Mouse (Mus musculus) erythroblast, embryonic 14.5 days (primary cell): Measurements from ENCODE around the gene Pcdh9. TPM values are rescaled to one million over a fixed set of nuclear protein-coding genes. Genes with fewer than 3 reads are reported as not detected.

Experiments used
- H3K27me3 ChIP-seq: 2 replicates; pipeline ENCODE4 v1.6.1; 2012; ENCODE audit warnings: inconsistent platforms; ENCODE audit not compliant: control insufficient read depth
- H3K36me3 ChIP-seq: 2 replicates; pipeline ENCODE4 v1.6.1; 2012; ENCODE audit warnings: mild to moderate bottlenecking, inconsistent platforms; ENCODE audit not compliant: control insufficient read depth
- H3K4me1 ChIP-seq: 2 replicates; pipeline ENCODE4 v1.6.1; 2012; ENCODE audit warnings: inconsistent platforms; ENCODE audit not compliant: control insufficient read depth
- H3K4me3 ChIP-seq: replicated peaks from 2 replicates; pipeline ENCODE3; 2012; ENCODE audit warnings: moderate library complexity, mild to moderate bottlenecking, inconsistent platforms
- H3K9me3 ChIP-seq: 2 replicates; pipeline ENCODE4 v1.6.1; 2012; ENCODE audit warnings: low read length, inconsistent platforms, mixed read lengths; ENCODE audit not compliant: control insufficient read depth
- GATA1 ChIP-seq: IDR thresholded peaks from 2 replicates; pipeline ENCODE4 v1.6.1; 2012; ENCODE audit warnings: low read length, inconsistent platforms, mixed read lengths
- TAL1 ChIP-seq: IDR thresholded peaks from 3 replicates; pipeline ENCODE4 v1.6.1; 2012; ENCODE audit warnings: low read length, inconsistent platforms, mixed read lengths
- polyA plus RNA-seq: library from polyadenylated mRNA; stranded (reverse); fragments of >175 nt; gene quantifications from 2 replicates; pipeline ENCODE4 v1.2.3, GENCODE M21; 2012

The Pcdh9 gene
- polyA plus RNA-seq, 1 experiment = not detected

DNA sequence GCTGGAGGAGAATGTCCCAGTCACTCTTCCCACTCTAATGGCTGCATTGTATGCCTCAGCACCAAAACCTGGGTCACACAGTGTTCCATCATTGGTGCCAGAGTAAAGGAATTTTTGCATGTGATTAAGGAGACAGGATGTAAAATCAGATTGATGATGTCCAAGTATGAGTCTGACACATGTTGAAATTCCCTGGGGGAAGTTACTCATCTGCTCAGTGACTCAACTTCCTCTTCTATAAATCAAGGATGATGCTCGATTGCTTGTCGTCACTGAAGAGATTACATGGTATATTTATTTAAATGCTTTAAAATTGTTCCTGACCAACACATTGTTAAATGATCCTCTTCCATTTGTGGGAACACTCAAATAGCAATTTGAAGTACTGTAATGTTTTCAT is 690.7 kb downstream of the Pcdh9 start:
- Histone ChIP-seq H3K4me1 (no peaks in the 10 kb centered on the region), H3K9me3 (peaks cover 3% of the 10 kb centered on the region; the same call in 1 of the 2 replicates), H3K36me3 (no peaks in the 10 kb centered on the region), H3K27me3 (no peaks in the 10 kb centered on the region), H3K4me3 (no peak overlapping the region)
- TF ChIP-seq GATA1 (no peak), TAL1 (no peak)

- H3K9me3 ChIP-seq = no peaks in the 10 kb centered on the region
- H3K27me3 ChIP-seq = no peaks in the 10 kb centered on the region
- TF ChIP-seq TAL1 (no peak), GATA1 (no peak)
- no peak overlapping the region for H3K4me3 ChIP-seq
- no peaks in the 10 kb centered on the region for H3K4me1 ChIP-seq
- H3K36me3 ChIP-seq = no peaks in the 10 kb centered on the region
Observed at GRCm38 (mm10) chr14:93182606-93183491, 707.6 kb downstream of the Pcdh9 start.

DNA sequence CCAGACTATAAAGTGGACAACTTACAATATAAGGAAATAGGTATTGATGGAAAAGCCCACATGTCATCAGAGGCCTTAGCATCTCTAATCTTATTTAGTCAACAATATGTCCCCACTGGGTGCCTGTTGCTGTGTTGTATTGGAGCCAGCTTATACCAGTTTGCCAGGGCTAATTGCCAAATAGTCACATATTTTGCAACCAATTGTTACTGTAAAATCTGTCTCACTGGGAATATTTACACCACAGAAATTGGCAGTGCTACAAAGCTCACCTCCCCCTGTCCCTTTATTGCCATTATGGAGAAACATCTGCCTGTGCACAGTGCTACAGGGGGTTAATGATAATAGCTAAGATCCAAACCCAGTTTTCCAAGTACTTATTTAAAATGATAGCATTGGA is 721.3 kb downstream of the Pcdh9 start:
- Histone ChIP-seq H3K27me3 (no peaks in the 10 kb centered on the region), H3K36me3 (no peaks in the 10 kb centered on the region), H3K9me3 (no peaks in the 10 kb centered on the region; the same call in 1 of the 2 replicates), H3K4me3 (no peak overlapping the region), H3K4me1 (no peaks in the 10 kb centered on the region)
- TF ChIP-seq GATA1 = no peak

- no peaks in the 10 kb centered on the region for H3K27me3 ChIP-seq
- TF ChIP-seq TAL1 (no peak), GATA1 (no peak)
- H3K36me3 ChIP-seq = no peaks in the 10 kb centered on the region
- H3K9me3 ChIP-seq = no peaks in the 10 kb centered on the region; the same call in 1 of the 2 replicates
- no peak overlapping the region for H3K4me3 ChIP-seq
- no peaks in the 10 kb centered on the region for H3K4me1 ChIP-seq
Observed at GRCm38 (mm10) chr14:93168367-93168766, 722.1 kb downstream of the Pcdh9 start.

GRCm38 (mm10) chr14:93143414-93143813 is 747.1 kb downstream of the Pcdh9 start:
- TF ChIP-seq TAL1 = no peak
- TF ChIP-seq GATA1 = no peak
- Histone ChIP-seq H3K4me3 (no peak overlapping the region), H3K9me3 (no peaks in the 10 kb centered on the region; the same call in 1 of the 2 replicates), H3K4me1 (no peaks in the 10 kb centered on the region), H3K36me3 (no peaks in the 10 kb centered on the region), H3K27me3 (no peaks in the 10 kb centered on the region)

DNA sequence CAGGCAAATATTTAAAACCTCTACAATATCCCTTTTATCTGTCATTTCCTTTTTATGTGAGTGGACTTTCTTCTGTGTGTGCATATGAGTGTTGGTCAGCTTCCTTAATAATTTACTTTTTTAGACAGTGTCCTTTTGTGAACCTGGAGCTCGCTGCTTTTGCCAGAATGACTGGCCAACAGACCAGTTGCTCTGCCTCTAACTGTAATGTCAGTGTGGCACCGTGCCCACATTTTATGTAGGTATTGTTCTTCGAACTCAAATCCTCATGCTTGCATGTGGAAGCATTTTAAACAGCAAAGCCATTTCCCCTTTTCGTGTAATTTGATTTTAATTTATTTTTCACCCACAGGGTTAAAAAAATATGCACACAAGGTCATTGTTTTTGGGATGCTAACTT is 748.4 kb downstream of the Pcdh9 start:
- Histone ChIP-seq H3K27me3 (no peaks in the 10 kb centered on the region), H3K36me3 (no peaks in the 10 kb centered on the region), H3K9me3 (no peaks in the 10 kb centered on the region; the same call in 1 of the 2 replicates), H3K4me1 (no peaks in the 10 kb centered on the region), H3K4me3 (no peak overlapping the region)
- TF ChIP-seq GATA1 = no peak
- no peak for TF ChIP-seq TAL1

- Histone ChIP-seq H3K4me3 (no peak overlapping the region), H3K9me3 (no peaks in the 10 kb centered on the region), H3K4me1 (no peaks in the 10 kb centered on the region), H3K36me3 (no peaks in the 10 kb centered on the region), H3K27me3 (no peaks in the 10 kb centered on the region)
- TF ChIP-seq TAL1 (no peak), GATA1 (no peak)
Observed at GRCm38 (mm10) chr14:93126993-93127392, 763.5 kb downstream of the Pcdh9 start.

DNA sequence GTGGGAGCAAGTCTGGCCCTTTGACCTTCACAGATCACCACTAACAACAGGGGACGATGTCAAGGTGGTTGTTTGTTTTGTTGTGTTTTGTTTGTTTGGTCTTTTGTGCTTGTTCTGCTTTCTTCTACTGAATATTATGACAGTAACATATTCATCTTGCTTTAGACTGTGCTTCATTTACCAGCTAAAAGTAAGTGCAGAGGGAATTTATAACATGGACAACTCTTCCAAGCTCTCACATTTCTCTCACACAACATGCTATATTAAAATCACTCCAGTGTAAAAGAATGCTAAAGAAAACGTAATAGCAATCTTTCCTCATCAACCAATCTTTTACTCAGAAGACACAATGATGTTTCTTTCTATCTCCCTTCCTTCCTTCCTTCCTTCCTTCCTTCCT is 787.7 kb downstream of the Pcdh9 start:
- Histone ChIP-seq H3K4me3 (no peak overlapping the region), H3K4me1 (no peaks in the 10 kb centered on the region), H3K36me3 (no peaks in the 10 kb centered on the region), H3K27me3 (no peaks in the 10 kb centered on the region), H3K9me3 (no peaks in the 10 kb centered on the region)
- TF ChIP-seq GATA1 (no peak), TAL1 (no peak)

GRCm38 (mm10) chr14:93095081-93095480 is 795.4 kb downstream of the Pcdh9 start:
- Histone ChIP-seq H3K9me3 (no peaks in the 10 kb centered on the region), H3K36me3 (no peaks in the 10 kb centered on the region), H3K4me3 (no peak overlapping the region), H3K27me3 (no peaks in the 10 kb centered on the region), H3K4me1 (no peaks in the 10 kb centered on the region)
- no peak for TF ChIP-seq GATA1
- TF ChIP-seq TAL1 = no peak
